Mouse (Mus musculus): ENCODE results near the gene Btaf1. TPM values are rescaled to one million over a fixed set of nuclear protein-coding genes. Genes with fewer than 3 reads are reported as not detected.

Btaf1 gene
- total and polyA plus RNA-seq, 2 experiments, result 2.6 to 15.5 TPM

DNA sequence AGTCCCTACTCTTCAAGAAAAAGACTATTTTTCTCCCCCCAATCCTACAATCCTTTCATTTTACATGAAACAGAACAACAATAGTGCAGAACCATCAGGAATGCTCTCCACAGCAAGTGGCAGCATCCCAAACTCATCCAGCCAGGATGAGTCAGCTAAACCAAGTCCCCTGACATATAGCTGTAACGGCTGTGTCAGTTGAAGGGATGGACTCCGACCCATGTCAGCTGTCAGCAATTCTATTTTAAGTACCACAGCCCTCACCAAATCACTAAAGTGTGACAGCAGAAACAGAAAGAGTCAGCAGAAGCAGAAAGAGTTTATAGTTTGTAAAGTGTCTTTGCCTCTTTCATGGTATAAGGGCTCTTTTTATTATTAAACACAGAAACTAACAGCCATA is 133.7 kb downstream of the Btaf1 start:
- no peaks in the 10 kb centered on the region for H3K27me3 ChIP-seq (ENCODE audit: control insufficient read depth, insufficient read depth, low read length)
- H3K79me2 ChIP-seq (ENCODE audit: control insufficient read depth, insufficient read depth, low read length), result no peaks in the 10 kb centered on the region
- H3K27ac ChIP-seq (replicated peaks; ENCODE audit: insufficient read depth, low read depth, low read length), result no peak overlapping the region
- H3K4me1 ChIP-seq (ENCODE audit: control insufficient read depth, insufficient read depth, low read length), result peaks cover 7% of the 10 kb centered on the region
- no peak overlapping the region for H3K9ac ChIP-seq (ENCODE audit: low read depth, low read length)
- DNase-seq (ENCODE audit: extremely low read depth, low read depth, low spot score), result peak; percentile 27
- no peaks in the 10 kb centered on the region for H3K36me3 ChIP-seq (ENCODE audit: control insufficient read depth, insufficient read depth, low read length)
- H3K4me3 ChIP-seq (ENCODE audit: insufficient read depth, low read depth, low read length), result no peak overlapping the region
- TF ChIP-seq POLR2A (IDR thresholded peaks at IDR 0.05; ENCODE audit: extremely low read depth, insufficient read depth, low read length) (no peak), CTCF (IDR thresholded peaks at IDR 0.05; ENCODE audit: low read depth, low read length) (no peak)
- WGBS, result 8% methylated on average over 2 of the region's 2 CpGs

DNA sequence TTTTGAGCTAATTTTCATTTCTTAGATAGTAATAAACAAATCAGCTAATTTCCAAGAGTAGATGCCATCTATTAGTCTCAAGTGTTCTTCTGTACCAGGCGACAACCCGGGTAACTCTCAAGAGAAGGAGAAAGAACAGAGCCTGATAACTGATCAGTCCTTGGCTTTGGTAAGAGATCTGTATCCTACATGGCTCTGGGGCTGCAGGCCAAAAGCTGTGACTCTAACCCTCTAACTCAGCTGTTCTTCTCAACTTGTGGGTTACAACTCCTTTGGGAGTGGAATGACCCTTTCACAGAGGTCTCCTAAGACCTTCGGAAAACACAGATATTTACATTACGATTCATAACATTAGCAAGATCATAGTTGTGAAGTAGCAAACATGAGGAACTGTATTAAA is 134.2 kb downstream of the Btaf1 start:
- no peak for DNase-seq (ENCODE audit: extremely low read depth, low read depth, low spot score)
- WGBS, result 85% methylated on average over 4 of the region's 4 CpGs
- no peaks in the 10 kb centered on the region for H3K79me2 ChIP-seq (ENCODE audit: control insufficient read depth, insufficient read depth, low read length)
- H3K36me3 ChIP-seq (ENCODE audit: control insufficient read depth, insufficient read depth, low read length), result no peaks in the 10 kb centered on the region
- no peak overlapping the region for H3K27ac ChIP-seq (replicated peaks; ENCODE audit: insufficient read depth, low read depth, low read length)
- H3K9ac ChIP-seq (ENCODE audit: low read depth, low read length), result no peak overlapping the region
- no peak overlapping the region for H3K4me3 ChIP-seq (ENCODE audit: insufficient read depth, low read depth, low read length)
- H3K4me1 ChIP-seq (ENCODE audit: control insufficient read depth, insufficient read depth, low read length), result peaks cover 7% of the 10 kb centered on the region
- no peak for TF ChIP-seq POLR2A (IDR thresholded peaks at IDR 0.05; ENCODE audit: extremely low read depth, insufficient read depth, low read length)
- no peak for TF ChIP-seq CTCF (IDR thresholded peaks at IDR 0.05; ENCODE audit: low read depth, low read length)
- H3K27me3 ChIP-seq (ENCODE audit: control insufficient read depth, insufficient read depth, low read length), result no peaks in the 10 kb centered on the region

Other genes starting within 250 kb of the Btaf1 start
- gene Ppp1r3c, start 189.4 kb upstream of the Btaf1 start, total RNA-seq (2014; rRNA removed), result 30.1 and 39.9 TPM in 2 replicates
- gene Ppp1r3c, start 189.4 kb upstream of the Btaf1 start, polyA plus RNA-seq (2012; rRNA removed), result 23.3 and 40.1 TPM in 2 replicates
- 50.9 and 55.2 TPM in 2 replicates for gene Tnks2, start 91.8 kb upstream of the Btaf1 start, total RNA-seq (2014; rRNA removed)
- gene Tnks2, start 91.8 kb upstream of the Btaf1 start, polyA plus RNA-seq (2012; rRNA removed), result 6.3 and 8.6 TPM in 2 replicates
- 0.09 and 0.34 TPM in 2 replicates for gene Fgfbp3, start 6.5 kb upstream of the Btaf1 start, total RNA-seq (2014; rRNA removed)
- 0.56 and 0.91 TPM in 2 replicates for gene Fgfbp3, start 6.5 kb upstream of the Btaf1 start, polyA plus RNA-seq (2012; rRNA removed)

Data from liver, adult 2 months (tissue).